Mouse (Mus musculus) liver, embryonic 11.5 days (tissue): ENCODE measurements around the gene Gm14391. TPM values are rescaled to one million over a fixed set of nuclear protein-coding genes. Genes with fewer than 3 reads are reported as not detected.
"Not testable (repeated sequence)": the region's sequence is repeated elsewhere in the genome, so short reads cannot be mapped to it uniquely, and the experiment has no call there.

ENCODE experiments used
- ATAC-seq: fragments of 200-750 bp; cut with Nextera tagmentation; replicated peaks from 2 replicates; pipeline ENCODE4 v1.8.0; 2017; ENCODE audit warnings: moderate number of reproducible peaks, mild to moderate bottlenecking, moderate TSS enrichment, moderate library complexity; ENCODE audit not compliant: low FRiP score
- DNase-seq: peaks from one replicate; pipeline ENCODE4 v3.0.0-alpha.2; 2017; ENCODE audit warnings: low spot score
- H3K27ac ChIP-seq: fragments of 300-500 bp; sonication (generic); 2 replicates; pipeline ENCODE4 v1.5.1; 2014; ENCODE audit warnings: mild to moderate bottlenecking, low read depth, low read length, control low read depth
- H3K27me3 ChIP-seq: fragments of 300-500 bp; sonication (generic); replicated peaks from 2 replicates; pipeline ENCODE4 v1.6.1; 2014; ENCODE audit warnings: low read length, mixed read lengths; ENCODE audit not compliant: control insufficient read depth, insufficient read depth
- H3K36me3 ChIP-seq: fragments of 300-500 bp; sonication (generic); 2 replicates; pipeline ENCODE4 v1.6.1; 2014; ENCODE audit warnings: mild to moderate bottlenecking, low read length, moderate library complexity, mixed read lengths; ENCODE audit not compliant: control insufficient read depth, insufficient read depth
- H3K4me1 ChIP-seq: fragments of 300-500 bp; sonication (generic); replicated peaks from 2 replicates; pipeline ENCODE4 v1.6.1; 2014; ENCODE audit warnings: low read length, mixed read lengths; ENCODE audit not compliant: control insufficient read depth, insufficient read depth
- H3K4me2 ChIP-seq: fragments of 300-500 bp; sonication (generic); 2 replicates; pipeline ENCODE4 v1.6.1; 2014; ENCODE audit warnings: mild to moderate bottlenecking, control low read depth, moderate library complexity
- H3K4me3 ChIP-seq: fragments of 300-500 bp; sonication (generic); 2 replicates; pipeline ENCODE4 v1.5.1; 2014; ENCODE audit warnings: low read depth, low read length, control low read depth
- H3K9ac ChIP-seq: fragments of 300-500 bp; sonication (generic); 2 replicates; pipeline ENCODE4 v1.6.1; 2014; ENCODE audit warnings: low read depth, low read length, control low read depth
- H3K9me3 ChIP-seq: fragments of 300-500 bp; sonication (generic); 2 replicates; pipeline ENCODE4 v1.6.1; 2016; ENCODE audit warnings: low read length, inconsistent platforms, mixed read lengths; ENCODE audit not compliant: control insufficient read depth
- WGBS: fragments of 180-500 bp; shearing (Covaris S2); extraction: QIAGEN DNeasy Blood & Tissue Kit; methylation state at CpG from one replicate; pipeline ENCODE4 v1.1.7; 2014; 5-methylcytosine and 5-hydroxymethylcytosine counted together
- polyA plus RNA-seq: library from polyadenylated mRNA; unstranded; fragments of >200 nt; fragmentation: Nextera tagmentation; extraction: Ambion mirVana; gene quantifications from 2 replicates; pipeline ENCODE4 v1.2.1, GENCODE M21; 2014

The Gm14391 gene
- 5.1 and 5.2 TPM in 2 replicates for polyA plus RNA-seq

DNA sequence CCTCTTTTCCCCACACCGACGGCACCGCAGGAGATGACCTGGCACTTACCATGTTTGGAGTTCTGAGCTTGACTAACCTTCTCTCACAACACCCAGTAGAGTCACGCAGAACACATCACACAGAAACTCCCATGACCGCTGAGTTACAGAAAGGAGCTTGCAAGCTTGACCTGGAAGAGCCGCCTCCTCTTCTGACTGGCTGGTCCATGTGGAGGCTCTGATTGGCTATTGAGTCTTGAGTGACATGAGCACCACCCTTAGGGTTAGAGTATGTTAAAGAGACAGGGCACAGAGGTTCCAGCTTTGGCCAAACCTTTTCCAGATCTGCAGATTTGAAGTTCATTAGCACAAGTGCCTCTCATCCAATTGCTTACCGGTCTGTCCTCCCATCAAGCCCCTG is at the start of gene Gm14391:
TSS of gene Gm14391 (minus strand) at position 186 of the 400 bp plus-strand sequence.
- DNase-seq, H3K9ac ChIP-seq, H3K4me1 ChIP-seq, H3K27ac ChIP-seq, H3K4me3 ChIP-seq, ATAC-seq, H3K36me3 ChIP-seq, H3K4me2 ChIP-seq, H3K9me3 ChIP-seq, H3K27me3 ChIP-seq: not testable (repeated sequence)
- no CpG with 5 or more reads among the region's 7 CpGs for WGBS

GRCm38 (mm10) chr2:175179008-175179407 is 27.7 kb downstream of the Gm14391 start:
- not testable (repeated sequence) for H3K4me3 ChIP-seq
- 51% methylated on average over 1 of the region's 1 CpGs for WGBS

DNA sequence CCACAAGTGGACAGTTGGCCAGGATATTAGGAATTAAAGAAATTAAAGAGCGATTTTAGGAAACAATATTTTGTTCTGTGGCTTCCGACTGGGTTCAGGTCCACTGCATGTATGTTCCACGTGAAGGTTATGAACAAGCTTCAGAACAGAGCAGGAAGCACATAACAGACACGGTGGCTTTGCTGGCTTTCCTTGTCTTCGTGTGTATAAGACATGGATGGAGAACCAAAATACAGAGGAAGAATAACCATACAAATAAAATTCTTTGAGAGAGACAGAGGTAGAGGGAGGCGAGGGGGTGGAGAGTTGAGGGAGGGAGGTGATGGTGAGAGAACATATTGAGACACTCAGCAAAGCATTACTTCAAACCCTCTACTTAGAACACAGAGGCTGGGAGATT is 30.4 kb downstream of the Gm14391 start:
- ATAC-seq = no peak
- no peaks in the 10 kb centered on the region for H3K9me3 ChIP-seq
- H3K27me3 ChIP-seq = no peaks in the 10 kb centered on the region
- H3K4me1 ChIP-seq = no peaks in the 10 kb centered on the region
- H3K27ac ChIP-seq = no peak overlapping the region
- DNase-seq = no peak
- H3K4me3 ChIP-seq = no peak overlapping the region
- WGBS = 74% methylated on average over 6 of the region's 6 CpGs
- H3K36me3 ChIP-seq = no peaks in the 10 kb centered on the region
- H3K9ac ChIP-seq = no peak overlapping the region
- no peak overlapping the region for H3K4me2 ChIP-seq

More at GRCm38 (mm10) chr2:175179008-175179407, 27.7 kb downstream of the Gm14391 start:
- not testable (repeated sequence) for DNase-seq, H3K27ac ChIP-seq, H3K27me3 ChIP-seq, H3K9me3 ChIP-seq, ATAC-seq, H3K9ac ChIP-seq, H3K4me2 ChIP-seq, H3K4me1 ChIP-seq, H3K36me3 ChIP-seq

DNA sequence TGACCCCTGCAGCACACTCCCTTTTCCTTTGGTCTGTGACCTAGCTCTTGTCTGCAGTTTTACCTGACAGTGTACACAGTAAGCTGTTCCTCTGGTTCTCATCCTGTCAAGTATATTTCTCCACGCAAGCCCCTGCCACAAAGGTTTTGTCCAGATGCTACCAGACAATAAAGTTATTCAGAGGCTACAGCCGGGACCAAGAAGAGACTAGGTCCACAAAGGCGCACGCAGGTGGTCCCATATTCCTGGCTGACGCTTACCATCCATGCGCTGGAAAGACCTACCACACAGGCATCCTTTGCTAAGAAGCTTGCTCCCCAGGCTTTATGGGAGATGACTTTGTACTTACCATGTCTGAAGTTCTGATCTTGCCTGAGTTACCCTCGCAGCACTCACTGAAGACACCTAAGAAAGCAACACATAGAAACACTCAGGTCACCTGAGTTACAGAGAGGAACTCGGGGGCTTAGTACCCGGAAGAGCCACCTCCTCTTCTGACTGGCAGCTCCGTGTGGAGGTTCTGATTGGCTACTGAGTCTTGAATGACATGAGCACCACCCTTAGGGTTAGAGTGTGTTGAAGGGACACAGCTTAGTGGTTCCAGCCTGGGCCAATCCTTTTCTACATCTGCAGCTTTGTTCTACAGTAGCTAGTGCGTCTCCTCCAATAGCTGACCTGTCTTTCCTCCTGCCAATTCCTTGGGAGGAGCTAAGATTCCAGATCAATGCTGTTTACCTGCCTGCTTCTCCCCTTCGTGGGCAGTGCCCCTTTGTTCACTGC is 31.1 kb downstream of the Gm14391 start, which contains the start of gene Gm14443:
TSS of gene Gm14443 (minus strand) at position 471 of the 780 bp plus-strand sequence.
- not testable (repeated sequence) for DNase-seq, H3K9ac ChIP-seq, H3K4me2 ChIP-seq, H3K36me3 ChIP-seq, H3K27me3 ChIP-seq, H3K27ac ChIP-seq, H3K4me1 ChIP-seq, H3K4me3 ChIP-seq, ATAC-seq, H3K9me3 ChIP-seq
- 70% methylated on average over 12 of the region's 12 CpGs for WGBS

GRCm38 (mm10) chr2:175174058-175174457 is 32.7 kb downstream of the Gm14391 start:
- not testable (repeated sequence) for H3K27ac ChIP-seq, H3K9me3 ChIP-seq, H3K9ac ChIP-seq, DNase-seq, H3K27me3 ChIP-seq, H3K4me3 ChIP-seq, H3K36me3 ChIP-seq, H3K4me1 ChIP-seq, ATAC-seq, H3K4me2 ChIP-seq
- 74% methylated on average over 2 of the region's 2 CpGs for WGBS

DNA sequence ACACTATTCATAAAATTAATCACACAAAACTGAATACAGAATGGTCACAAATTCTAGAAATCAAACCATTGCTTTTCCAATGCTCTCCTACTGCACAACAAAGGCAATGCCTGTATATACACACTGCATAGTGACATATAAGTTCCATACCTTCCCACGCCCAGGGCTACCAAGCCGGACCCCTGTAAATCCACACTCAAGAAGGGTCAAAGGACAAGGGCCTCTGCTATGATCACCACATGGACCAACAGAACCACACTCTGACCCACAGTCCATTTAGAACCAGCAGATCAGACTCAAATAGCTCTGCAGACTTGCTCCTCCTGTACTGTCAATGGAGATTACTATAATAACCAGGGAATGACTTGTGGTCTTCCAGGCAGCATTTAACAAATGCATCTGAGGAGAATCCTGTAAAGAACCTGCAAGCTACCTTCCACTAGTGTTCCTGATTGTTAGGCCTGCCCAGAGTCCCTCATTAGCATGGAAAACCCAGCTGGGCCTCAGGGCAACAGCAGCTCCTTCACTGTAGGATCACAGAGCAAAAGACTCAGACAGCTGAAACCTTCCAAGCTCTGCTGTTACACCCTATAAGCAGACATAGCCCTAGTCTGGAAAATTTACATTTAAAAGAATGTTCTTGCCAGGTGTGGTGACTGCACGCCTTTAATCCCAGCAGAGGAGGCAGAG is 33.7 kb downstream of the Gm14391 start:
- not testable (repeated sequence) for H3K27me3 ChIP-seq, H3K9ac ChIP-seq, H3K9me3 ChIP-seq, H3K36me3 ChIP-seq, H3K4me1 ChIP-seq, H3K27ac ChIP-seq, H3K4me2 ChIP-seq, H3K4me3 ChIP-seq, DNase-seq, ATAC-seq
- 70% methylated on average over 3 of the region's 3 CpGs for WGBS

DNA sequence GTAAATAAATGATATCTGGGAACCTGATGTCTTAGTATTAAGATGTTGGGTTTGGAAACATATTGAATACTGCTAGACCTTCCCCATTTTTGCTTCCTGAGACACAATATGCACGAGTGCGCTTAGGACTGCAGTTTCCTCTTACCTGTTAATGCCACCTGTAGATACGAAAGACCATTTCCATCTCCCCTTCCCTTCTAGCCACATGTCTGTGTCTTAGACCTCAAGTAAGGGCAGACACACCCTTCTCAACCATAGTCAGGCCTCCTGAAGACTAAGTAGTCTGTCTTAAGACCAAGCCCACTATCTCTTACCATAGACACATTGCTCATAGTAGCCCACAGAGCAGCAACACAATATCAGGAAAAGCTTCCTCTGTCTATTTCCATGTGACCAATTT is 34.6 kb downstream of the Gm14391 start:
- H3K9me3 ChIP-seq = no peaks in the 10 kb centered on the region
- H3K4me1 ChIP-seq = no peaks in the 10 kb centered on the region
- no peaks in the 10 kb centered on the region for H3K36me3 ChIP-seq
- H3K4me2 ChIP-seq = no peak overlapping the region
- no peak overlapping the region for H3K4me3 ChIP-seq
- no peak for DNase-seq
- 91% methylated on average over 3 of the region's 3 CpGs for WGBS
- H3K9ac ChIP-seq = no peak overlapping the region
- H3K27me3 ChIP-seq = no peaks in the 10 kb centered on the region
- H3K27ac ChIP-seq = no peak overlapping the region
- no peak for ATAC-seq

- DNase-seq, H3K9me3 ChIP-seq, H3K4me2 ChIP-seq, ATAC-seq, H3K27me3 ChIP-seq, H3K27ac ChIP-seq, H3K9ac ChIP-seq, H3K4me1 ChIP-seq, H3K36me3 ChIP-seq, H3K4me3 ChIP-seq: not testable (repeated sequence)
- 63% methylated on average over 2 of the region's 2 CpGs for WGBS
Observed at GRCm38 (mm10) chr2:175166870-175167269, 39.8 kb downstream of the Gm14391 start.
